9 mouse cellular contexts compared by ENCODE assay signal in the genomic region with DNA sequence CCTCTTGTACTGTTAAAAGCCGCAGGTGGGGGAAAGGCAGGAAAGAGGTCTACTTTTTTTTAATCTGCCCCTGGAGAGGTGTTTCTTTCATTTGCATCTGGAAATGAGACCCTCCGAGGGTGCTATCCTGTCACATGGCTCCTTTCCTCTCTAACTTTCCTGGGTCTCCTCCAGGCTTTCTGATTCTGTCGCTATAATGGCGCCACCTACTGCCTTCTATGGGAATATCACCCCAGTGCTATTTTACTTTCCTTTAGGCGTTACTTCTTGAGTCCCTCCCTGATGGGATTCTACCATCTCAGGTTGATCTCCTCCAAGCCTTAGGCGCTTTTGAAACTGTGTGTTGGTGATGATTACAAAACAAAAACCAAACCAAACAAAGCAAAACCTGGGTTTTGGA. TPM values are rescaled to one million over a fixed set of nuclear protein-coding genes. Genes with fewer than 3 reads are reported as not detected.
DNase-seq lines count a peak whose midpoint lies in the region; ATAC-seq and TF ChIP-seq lines count a peak whose summit lies in the region.
"Had no signal": no experiment of that assay in that cellular context is flagged by ENCODE, and none has a peak within 500 bp of the region (broad histone marks: within the 10 kb centered on the region; RNA-seq: fewer than 3 reads in every experiment).

No protein-coding gene starts in this region.

- H3K4me3 ChIP-seq in cortical plate, adult 2 months (ENCODE audit: insufficient read depth, low read length): no peak overlapping the region
- H3K4me3 ChIP-seq in lung, postnatal 0 days (ENCODE audit: low read depth, low read length): no peak overlapping the region
- H3K4me3 ChIP-seq: heart, embryonic 15.5 days had no signal

- no peak for ATAC-seq in lung, postnatal 0 days
- no peak for ATAC-seq in activated CD4-positive, CD25-positive, alpha-beta regulatory T cell, adult 4 months

- H3K27me3 ChIP-seq in lung, postnatal 0 days (replicated peaks; ENCODE audit: insufficient read depth, low read length): no peaks in the 10 kb centered on the region

- TF ChIP-seq CTCF in cortical plate, adult 2 months (IDR thresholded peaks at IDR 0.05; ENCODE audit: extremely low read depth, insufficient read depth, low read length): peak; percentile 49
- TF ChIP-seq CTCF in lung, postnatal 0 days (IDR thresholded peaks at IDR 0.05): peak; percentile 72

- H3K9ac ChIP-seq in lung, postnatal 0 days (replicated peaks; ENCODE audit: low read depth): no peak overlapping the region
- H3K9ac ChIP-seq: heart, embryonic 15.5 days had no signal

- peak; percentile 5 for DNase-seq in gastrocnemius, postnatal 25 days
- DNase-seq in gastrocnemius, postnatal 10 days: no peak
- peak; percentile 27 for DNase-seq in ovary, postnatal 14 days (ENCODE audit: low spot score)
- DNase-seq in ovary, adult 18-20 months (ENCODE audit: low spot score): no peak
- DNase-seq in lung, postnatal 0 days (ENCODE audit: low spot score): peak; percentile 42
- DNase-seq in left cerebral cortex, adult 11 months (ENCODE audit: low spot score): no peak

- H3K9me3 ChIP-seq in lung, postnatal 0 days (ENCODE audit: low read length): no peaks in the 10 kb centered on the region
- H3K9me3 ChIP-seq: heart, embryonic 15.5 days had no signal

- 0 out of 2 replicates have a peak, but pooled peaks cover 1% of the 10 kb centered on the region for H3K4me1 ChIP-seq in cortical plate, adult 2 months (ENCODE audit: control insufficient read depth, insufficient read depth, low read length)
- no peaks in the 10 kb centered on the region for H3K4me1 ChIP-seq in lung, postnatal 0 days (ENCODE audit: insufficient read depth, low read depth, low read length)

- H3K36me3 ChIP-seq in lung, postnatal 0 days (ENCODE audit: insufficient read depth, low read length): no peaks in the 10 kb centered on the region
- H3K36me3 ChIP-seq: heart, embryonic 15.5 days had no signal

- no peak for TF ChIP-seq POLR2A in cortical plate, adult 2 months (IDR thresholded peaks at IDR 0.05; ENCODE audit: extremely low read depth, insufficient read depth, low read length)

- WGBS in lung, postnatal 0 days: 27% methylated on average over 6 of the region's 6 CpGs

- TF ChIP-seq EP300 in lung, postnatal 0 days (IDR thresholded peaks at IDR 0.05): no peak

- H3K27ac ChIP-seq in cortical plate, adult 2 months (ENCODE audit: insufficient read depth, low read length): no peak overlapping the region
- H3K27ac ChIP-seq in lung, postnatal 0 days (ENCODE audit: low read length): no peak overlapping the region
- H3K27ac ChIP-seq: heart, embryonic 15.5 days had no signal

- H3K4me2 ChIP-seq in lung, postnatal 0 days (replicated peaks; ENCODE audit: low read depth, low read length): no peak overlapping the region
- H3K4me2 ChIP-seq: heart, embryonic 15.5 days had no signal

RNA-seq across cellular contexts. Expression of a gene that starts 22.1 kb away (rescaled TPM):
- total RNA-seq in gastrocnemius, postnatal 25 days (2021): 10 to 100 TPM; 11.9 to 13.1 TPM
- total RNA-seq in gastrocnemius, postnatal 10 days (2021): 100 to 1,000 TPM in 1 of 2 experiments, 10 to 100 TPM in 1; 79.0 to 104 TPM
- polyA plus RNA-seq in cortical plate, adult 2 months (2012; rRNA removed): 1.4 and 2.0 TPM in 2 replicates
- 0.07 and 0.12 TPM in 2 replicates for polyA plus RNA-seq in lung, postnatal 0 days (2015; fragmentation: Nextera tagmentation; extraction: Ambion mirVana)
- polyA plus RNA-seq in activated CD4-positive, CD25-positive, alpha-beta regulatory T cell, adult 4 months (2017; shearing (Covaris generic)): under 1 TPM in 1 of 2 experiments, not detected in 1; 0.19 TPM

RNA-seq across cellular contexts. Expression of a gene that starts 47.7 kb away (rescaled TPM):
- total RNA-seq in gastrocnemius, postnatal 25 days (2021): 1 to 10 TPM; 7.2 to 7.3 TPM
- 10 to 100 TPM in 1 of 2 experiments, 1 to 10 TPM in 1; 9.8 to 11.4 TPM for total RNA-seq in gastrocnemius, postnatal 10 days (2021)
- polyA plus RNA-seq in cortical plate, adult 2 months (2012; rRNA removed): 6.0 and 6.2 TPM in 2 replicates
- 9.3 and 9.7 TPM in 2 replicates for polyA plus RNA-seq in lung, postnatal 0 days (2015; fragmentation: Nextera tagmentation; extraction: Ambion mirVana)
- polyA plus RNA-seq in activated CD4-positive, CD25-positive, alpha-beta regulatory T cell, adult 4 months (2017; shearing (Covaris generic)): 1 to 10 TPM; 6.9 to 8.9 TPM

RNA-seq across cellular contexts. Expression of a gene that starts 47.8 kb away (rescaled TPM):
- total RNA-seq in gastrocnemius, postnatal 25 days (2021): 1 to 10 TPM; 6.9 to 8.9 TPM
- total RNA-seq in gastrocnemius, postnatal 10 days (2021): 10 to 100 TPM in 1 of 2 experiments, 1 to 10 TPM in 1; 8.0 to 11.9 TPM
- polyA plus RNA-seq in cortical plate, adult 2 months (2012; rRNA removed): 24.0 and 30.3 TPM in 2 replicates
- polyA plus RNA-seq in lung, postnatal 0 days (2015; fragmentation: Nextera tagmentation; extraction: Ambion mirVana): 29.3 and 36.4 TPM in 2 replicates
- polyA plus RNA-seq in activated CD4-positive, CD25-positive, alpha-beta regulatory T cell, adult 4 months (2017; shearing (Covaris generic)): 10 to 100 TPM; 66.8 to 67.3 TPM

Comparison
In these comparisons a context has a peak if more than half of its experiments do, and no peak if none do; other contexts are left out.
1. DNase-seq: peak in gastrocnemius, postnatal 25 days (single experiment), ovary, postnatal 14 days (single experiment) and lung, postnatal 0 days (single experiment); none in gastrocnemius, postnatal 10 days (single experiment), ovary, adult 18-20 months (single experiment) and left cerebral cortex, adult 11 months (single experiment).